Mouse (Mus musculus): Measurements from ENCODE around the gene Anapc11. TPM values are rescaled to one million over a fixed set of nuclear protein-coding genes. Genes with fewer than 3 reads are reported as not detected.
"Not testable (repeated sequence)": the region's sequence is repeated elsewhere in the genome, so short reads cannot be mapped to it uniquely, and the experiment has no call there.

The Anapc11 gene
- polyA plus RNA-seq, 2 experiments from 2014 or later: 112 to 117 TPM

DNA sequence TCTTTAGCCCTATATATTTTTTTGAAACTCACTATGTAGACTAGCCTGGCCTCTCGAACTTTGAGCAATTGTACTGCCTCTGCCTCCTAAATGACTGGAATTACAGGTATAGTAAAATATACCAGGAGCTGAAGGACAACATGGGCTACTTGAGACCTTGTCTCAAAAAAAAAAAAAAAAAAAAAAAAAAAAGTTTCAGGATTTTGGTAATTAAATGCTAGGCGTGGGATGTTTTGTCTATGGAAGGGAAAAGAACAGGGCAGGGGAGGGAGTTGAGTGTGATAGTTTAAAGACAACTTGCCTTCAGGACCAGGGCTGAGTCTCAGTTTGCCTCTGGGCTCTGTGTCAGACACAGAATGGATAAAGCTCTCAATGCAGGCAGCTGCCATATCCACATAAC lies 23.2 kb upstream of the Anapc11 start:
- ATAC-seq: no peak

DNA sequence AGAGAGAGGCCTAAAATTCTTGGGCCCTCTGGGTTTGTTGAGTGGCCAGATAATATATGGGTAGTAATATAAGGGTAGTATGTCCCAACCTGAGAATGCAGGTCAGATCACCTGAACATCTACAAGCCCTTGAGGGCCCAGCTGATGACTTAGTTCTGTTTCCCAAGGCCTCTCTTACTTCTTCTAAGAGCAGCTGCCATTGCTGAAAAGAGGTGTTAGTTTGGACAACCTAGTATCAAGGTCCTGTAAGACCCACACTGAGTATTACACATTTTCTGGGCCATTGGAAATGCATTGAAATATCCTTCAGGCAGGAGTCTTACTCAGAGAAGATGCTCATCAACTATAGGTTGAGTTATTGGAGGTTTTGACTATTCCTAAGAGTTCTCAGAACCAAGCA lies 22.3 kb upstream of the Anapc11 start:
- no peak for ATAC-seq

GRCm38 (mm10) chr11:120576365-120576981 lies 21.7 kb upstream of the Anapc11 start:
- no peak for ATAC-seq

DNA sequence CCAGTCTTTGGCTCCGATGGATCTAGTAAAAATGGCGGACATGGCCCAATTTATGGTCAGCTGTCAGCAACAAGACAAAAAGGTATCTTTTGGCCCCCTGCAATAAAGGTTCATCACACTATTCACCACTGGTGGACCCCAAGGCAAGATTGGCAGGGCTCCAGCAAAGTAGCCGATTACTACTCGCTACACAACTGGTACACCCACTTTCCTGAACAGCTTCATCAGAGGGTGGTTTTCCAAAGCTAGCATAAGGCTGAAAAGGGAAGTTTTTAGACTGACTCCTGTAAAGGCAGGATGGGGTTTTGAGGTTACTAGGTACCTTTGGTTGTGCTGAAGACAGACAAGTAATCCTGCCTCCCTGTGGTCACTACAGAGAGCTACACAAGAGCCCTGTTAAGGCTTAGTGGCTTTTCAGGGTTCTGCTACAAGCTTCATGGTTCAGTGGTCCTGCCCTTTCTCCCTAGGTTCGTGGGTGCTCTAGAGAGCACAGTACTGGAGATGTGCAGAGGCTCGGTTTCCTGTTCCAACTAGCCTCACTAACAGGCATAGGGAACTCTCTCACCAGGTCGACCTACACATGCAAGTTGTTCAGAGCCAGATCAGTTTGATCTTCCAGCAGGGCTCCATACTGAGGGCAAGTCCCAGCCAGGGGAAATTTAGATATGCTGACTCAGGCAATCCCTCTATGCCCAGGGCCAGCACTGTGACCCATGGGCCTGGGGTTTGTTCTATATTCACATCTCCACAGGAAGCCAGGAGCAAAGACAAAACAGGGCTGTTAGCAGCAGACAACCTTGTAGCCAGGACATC lies 20.8 kb upstream of the Anapc11 start:
- ATAC-seq: no peak

DNA sequence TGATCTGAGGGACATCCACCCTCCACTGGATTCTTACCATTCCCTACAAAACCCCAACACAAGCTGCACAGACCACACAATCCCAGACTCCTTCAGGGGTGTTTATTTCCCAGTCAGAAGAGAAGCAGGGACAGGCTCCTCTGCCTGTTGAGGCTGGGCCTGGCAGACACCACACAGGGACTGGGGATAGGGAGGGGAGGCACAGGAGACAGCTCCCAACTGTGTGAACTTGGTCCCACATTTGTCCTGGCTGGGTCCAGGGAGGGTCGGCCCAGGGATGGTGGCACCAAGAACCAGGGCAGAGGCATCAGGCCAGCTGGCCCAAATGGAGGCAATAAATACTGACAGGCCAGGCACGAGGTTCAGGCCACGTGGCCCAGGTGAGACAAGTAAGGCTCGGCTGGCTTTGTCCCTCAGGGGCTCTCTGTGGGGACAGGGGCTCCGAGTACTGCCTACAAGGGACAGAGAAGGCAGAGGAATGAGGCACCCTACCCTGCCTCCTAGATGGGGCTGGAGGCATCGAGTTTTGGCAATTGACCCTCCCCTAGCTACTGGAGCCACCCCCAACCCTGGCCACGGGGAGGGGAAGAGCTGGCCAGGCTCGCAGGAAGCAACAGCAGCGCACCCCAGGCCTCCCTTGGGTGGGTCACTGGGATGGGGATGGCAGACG lies 20.1 kb upstream of the Anapc11 start:
- ATAC-seq: no peak

DNA sequence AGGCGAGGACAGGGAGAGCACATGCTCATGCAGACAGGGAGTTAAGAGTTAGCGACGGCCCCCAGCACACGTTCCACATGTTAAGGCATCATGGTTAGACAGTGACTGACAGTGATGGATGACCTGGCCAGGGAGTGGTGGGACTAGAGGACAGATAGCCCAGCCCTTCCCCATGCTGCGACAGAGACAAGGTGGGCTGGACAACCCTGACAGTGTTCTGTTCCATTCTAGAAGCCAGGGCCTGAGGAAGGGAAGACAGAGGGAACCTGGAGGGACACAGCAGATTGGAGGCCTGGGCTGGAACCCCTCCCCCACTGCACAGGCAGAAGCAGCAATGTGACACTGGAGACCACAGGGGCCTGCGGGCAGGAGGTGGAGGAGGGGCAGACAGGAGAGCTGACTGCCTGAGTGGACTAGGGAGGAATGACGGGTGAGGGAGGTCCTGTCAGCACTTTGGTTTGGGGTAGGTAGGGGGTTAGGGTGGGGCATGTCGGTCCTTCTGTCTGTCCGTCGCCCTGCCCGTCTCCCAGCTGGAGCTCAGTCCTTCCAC lies 19.5 kb upstream of the Anapc11 start:
- no peak for ATAC-seq

- ATAC-seq: no peak
These were observed 18.7 kb upstream of the Anapc11 start for GRCm38 (mm10) chr11:120579316-120580107.

- ATAC-seq: no peak
These were observed 18.0 kb upstream of the Anapc11 start for GRCm38 (mm10) chr11:120580190-120580589.

- ATAC-seq: no peak
These were observed 17.3 kb upstream of the Anapc11 start for GRCm38 (mm10) chr11:120580871-120581331.

- peak; percentile 50 for ATAC-seq
These were observed 16.5 kb upstream of the Anapc11 start, which contains the start of gene Arhgdia for GRCm38 (mm10) chr11:120581490-120582267. TSS of gene Arhgdia (minus strand) at chr11:120581624.

DNA sequence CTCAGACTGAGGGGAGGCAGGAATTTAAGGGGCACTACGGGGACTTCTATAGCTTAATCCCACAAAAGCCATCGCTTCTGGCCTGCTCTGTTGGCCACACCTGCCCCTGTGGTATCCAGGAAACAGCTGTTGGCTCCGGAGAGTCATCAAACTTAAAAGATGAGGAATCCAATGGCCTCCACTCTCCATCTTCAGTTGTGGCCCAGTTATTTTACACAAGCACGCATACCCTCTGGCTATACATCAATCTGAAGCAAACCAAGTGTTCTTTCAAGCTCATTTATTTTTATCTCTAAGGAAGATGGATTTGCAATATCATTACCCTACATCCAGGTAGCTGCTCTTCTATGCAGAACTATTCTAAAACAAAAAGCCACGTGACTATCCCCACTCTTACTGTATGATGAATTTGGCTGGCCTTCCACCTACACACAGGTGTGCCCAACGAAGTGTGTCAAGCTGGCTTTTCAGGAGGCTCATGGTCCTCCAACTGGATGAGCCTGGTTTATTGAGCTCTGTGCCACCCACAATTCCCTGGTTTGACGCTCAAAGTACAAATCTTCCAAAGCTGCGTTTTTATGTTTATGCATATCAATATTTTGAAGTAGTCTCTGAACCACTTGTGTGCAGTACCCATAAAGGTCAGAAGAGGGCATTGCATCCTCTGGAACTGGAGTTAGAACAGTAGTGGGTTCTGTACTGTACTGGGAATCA lies 15.8 kb upstream of the Anapc11 start:
- ATAC-seq: no peak

DNA sequence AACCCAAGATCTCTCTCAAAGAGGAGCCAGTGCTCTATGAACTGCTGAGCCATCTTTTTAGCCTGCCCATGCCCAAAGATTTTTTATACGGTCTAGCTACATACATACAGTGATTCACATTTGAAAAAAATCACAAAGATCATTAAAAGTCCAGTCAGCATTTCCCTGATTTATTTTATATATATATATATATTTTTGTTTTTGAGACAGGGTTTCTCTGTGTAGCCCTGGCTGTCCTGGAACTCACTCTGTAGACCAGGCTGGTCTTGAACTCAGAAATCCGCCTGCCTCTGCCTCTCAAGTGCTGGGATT lies 15.3 kb upstream of the Anapc11 start:
- not testable (repeated sequence) for ATAC-seq

DNA sequence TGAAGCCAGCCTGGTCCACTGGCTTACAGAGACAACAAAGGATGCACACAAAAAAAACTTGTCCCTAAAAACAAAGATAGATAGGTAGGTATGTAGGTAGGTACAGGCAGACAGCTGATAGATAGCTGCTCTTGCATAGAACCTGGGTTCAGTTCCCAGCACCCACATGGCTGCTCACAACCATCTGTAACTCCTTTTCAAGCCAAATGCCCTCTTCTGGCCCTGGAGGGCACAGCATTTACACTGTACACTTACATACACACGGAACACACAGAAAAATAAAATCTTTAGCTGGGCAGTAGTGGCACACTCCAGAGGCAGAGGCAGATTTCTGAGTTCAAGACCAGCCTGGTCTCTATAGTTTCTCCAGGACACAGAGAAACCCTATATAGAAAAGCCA lies 14.3 kb upstream of the Anapc11 start:
- ATAC-seq: no peak

DNA sequence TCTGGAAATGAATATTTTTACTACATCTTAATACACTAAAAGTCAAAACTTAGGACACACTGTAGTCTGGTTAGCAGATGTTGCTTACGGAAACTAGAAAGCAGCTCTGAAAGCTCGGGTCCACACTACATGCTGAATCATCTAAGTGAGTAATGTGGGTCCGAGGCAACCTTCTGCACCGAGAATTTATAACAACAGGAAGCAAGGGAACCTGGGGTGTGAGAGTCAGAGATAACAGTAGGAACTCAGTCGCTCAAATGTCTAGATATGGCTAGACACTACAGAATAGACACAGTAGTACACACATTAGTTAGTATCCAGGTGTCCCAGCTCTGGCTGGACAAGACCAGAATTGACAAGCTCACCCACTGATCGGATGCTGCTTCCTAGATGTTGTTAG lies 9.7 kb upstream of the Anapc11 start:
- no peak for ATAC-seq

DNA sequence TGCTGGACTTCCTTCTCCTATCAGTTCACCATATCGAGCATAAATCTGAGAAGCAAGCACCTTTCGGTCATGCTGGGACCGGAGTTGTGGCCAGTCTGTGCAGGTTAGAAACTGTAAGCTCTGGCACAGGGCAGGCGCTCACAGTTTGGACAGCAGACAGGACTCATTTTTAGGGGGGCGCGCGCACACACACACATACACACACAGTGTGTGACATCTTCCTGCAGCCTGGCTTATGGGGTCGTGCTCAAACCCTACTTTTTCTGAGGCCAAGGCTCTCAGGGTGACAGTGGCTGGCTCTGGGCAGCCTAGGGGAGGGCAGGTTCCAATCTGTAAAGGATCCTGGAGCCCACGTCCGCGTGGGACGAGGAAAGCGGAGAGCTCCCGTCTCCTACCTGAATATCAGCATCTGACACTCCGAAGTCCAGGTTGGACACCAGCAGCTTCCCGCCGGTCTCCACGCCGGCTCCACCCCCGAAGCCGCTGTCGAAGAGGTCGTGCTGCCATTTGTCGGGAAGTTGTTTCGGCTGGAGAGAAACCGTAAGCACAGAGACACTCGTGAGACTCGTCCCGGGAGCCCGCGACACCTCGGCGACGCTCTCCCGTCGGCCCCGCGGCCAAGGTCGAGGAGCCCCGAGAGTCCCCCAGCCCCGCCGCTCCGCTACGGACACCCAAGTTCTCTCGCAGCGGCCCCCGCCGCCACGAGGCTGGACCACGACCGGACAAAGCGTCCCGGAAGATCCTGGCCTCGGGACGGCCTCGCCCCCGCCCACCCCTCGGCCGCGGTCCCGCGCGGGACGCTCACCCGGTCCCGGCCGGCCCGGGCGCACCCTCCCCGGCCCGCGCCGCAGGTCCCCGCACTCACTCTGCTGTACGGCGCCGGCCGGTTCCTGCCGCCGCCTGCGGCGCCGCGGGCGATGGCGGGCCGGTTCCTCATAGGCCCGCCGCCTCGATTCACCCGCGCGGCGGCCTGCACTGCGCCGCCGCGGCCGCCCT lies 683 bp upstream of the Anapc11 start:
- peak; percentile 7 for ATAC-seq

DNA sequence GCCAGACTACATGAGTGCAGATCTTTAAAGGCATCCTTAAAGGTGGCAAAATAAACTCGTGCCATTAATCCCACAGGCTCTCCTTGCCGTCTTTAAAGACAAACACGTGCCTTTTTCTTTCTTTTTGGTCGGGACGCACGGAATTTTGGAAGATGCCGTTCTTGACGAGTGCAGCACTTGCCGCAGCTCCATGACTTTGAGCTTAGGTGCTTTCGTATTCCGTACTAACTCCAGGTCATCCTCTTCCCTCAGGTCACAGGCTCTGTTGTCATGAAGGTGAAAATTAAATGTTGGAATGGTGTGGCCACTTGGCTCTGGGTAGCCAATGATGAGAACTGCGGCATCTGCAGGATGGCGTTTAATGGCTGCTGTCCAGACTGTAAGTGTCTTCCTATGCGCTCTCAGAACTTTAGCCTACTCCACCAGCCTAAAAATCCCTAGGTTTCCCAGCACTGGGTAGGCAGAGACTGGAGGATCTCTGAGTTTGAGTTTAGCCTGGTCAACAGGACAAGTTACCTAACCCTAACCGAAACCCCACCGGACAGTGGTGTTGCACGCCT lies 849 bp downstream of the Anapc11 start:
- no peak for ATAC-seq

DNA sequence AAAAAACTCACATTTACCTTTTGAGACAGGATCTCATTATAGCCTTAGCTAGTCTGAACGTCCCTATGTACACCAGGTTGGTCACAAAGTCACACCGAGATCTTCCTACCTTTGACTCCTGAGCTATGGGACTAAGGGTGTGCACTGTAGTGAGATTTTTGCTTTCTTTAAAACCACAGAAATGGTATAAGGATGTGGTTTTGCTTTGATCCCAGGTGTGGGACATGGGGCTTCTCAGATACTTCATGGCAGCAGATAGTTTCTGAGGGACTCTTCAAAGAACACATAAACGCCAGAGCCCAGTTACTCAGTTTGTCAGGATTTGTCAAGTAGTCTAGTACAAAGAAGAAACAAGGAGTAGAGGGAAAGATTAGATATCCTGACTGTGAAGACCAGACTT lies 2.5 kb downstream of the Anapc11 start:
- peak; percentile 30 for ATAC-seq

DNA sequence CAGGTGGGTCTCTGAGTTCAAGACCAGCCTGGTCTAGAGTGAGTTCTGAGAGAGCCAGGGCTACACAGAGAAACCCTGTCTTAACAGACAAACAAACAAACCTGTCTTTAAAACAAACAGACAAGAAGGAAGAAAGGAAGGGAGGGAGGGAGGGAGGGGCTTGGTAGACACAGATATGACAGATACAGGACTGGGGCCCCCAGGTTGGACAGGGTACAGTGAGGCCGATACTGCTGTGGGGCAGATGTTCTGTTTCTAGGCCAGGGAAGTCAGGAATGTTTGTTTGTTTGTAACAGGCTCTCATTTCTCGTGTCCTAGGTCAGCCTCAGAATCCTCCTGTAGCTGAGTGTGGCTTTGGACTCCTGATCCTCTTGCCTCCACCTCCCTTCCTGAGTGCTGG lies 5.3 kb downstream of the Anapc11 start:
- ATAC-seq: no peak

GRCm38 (mm10) chr11:120605667-120606066 lies 7.4 kb downstream of the Anapc11 start:
- no peak for ATAC-seq
